Comparison of ENCODE assay signal across 29 mouse cellular contexts in the genomic region with DNA sequence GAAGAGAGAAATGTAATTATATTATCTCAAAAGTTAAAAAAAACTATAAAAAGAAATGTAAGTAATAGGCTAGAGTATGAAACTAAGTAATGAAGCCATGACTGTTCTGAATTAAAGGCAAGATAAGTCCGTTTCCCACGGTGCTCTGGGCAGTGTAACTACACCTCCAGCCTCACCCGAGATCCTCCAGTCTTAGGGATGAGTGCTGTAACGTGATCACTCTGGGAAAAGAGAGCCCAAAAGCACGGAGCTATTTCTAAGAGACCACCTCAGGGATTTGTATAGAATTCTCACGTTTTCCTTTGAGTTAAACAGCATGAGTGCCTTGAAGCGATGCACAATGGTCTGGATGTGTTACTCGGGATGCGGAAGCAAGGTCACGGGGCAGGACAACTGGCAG. TPM values are rescaled to one million over a fixed set of nuclear protein-coding genes. Genes with fewer than 3 reads are reported as not detected.
DNase-seq lines count a peak whose midpoint lies in the region; ATAC-seq and TF ChIP-seq lines count a peak whose summit lies in the region.
"Had no signal": no experiment of that assay in that cellular context is flagged by ENCODE, and none has a peak within 500 bp of the region (broad histone marks: within the 10 kb centered on the region; RNA-seq: fewer than 3 reads in every experiment).

No protein-coding gene starts in this region.

- DNase-seq in embryonic facial prominence, embryonic 11.5 days (ENCODE audit: low spot score) = peak; percentile 46
- no peak for DNase-seq in embryonic facial prominence, embryonic 10.5 days (ENCODE audit: low spot score)
- no peak for DNase-seq in kidney, adult 8-10 months
- peak; percentile 22 for DNase-seq in R1 (ENCODE audit: low read depth, low spot score)
- peak; percentile 61 for DNase-seq in embryonic facial prominence, embryonic 14.5 days (ENCODE audit: low spot score)
- DNase-seq in forebrain, postnatal 0 days = no peak
- DNase-seq: adrenal gland, postnatal 36 days; cerebellum, adult 11-12 months; cerebellum, postnatal 14 days; gastrocnemius, postnatal 25 days; kidney, adult 9 months; lung, adult 18-20 months; lung, postnatal 14 days; right cerebral cortex, postnatal 14 days; spleen, adult 18-20 months; thymus, adult 18-20 months; thymus, postnatal 4 days had no signal

- H3K4me3 ChIP-seq in embryonic facial prominence, embryonic 11.5 days (ENCODE audit: low read depth, low read length) = no peak overlapping the region
- no peak overlapping the region for H3K4me3 ChIP-seq in embryonic facial prominence, embryonic 10.5 days
- no peak overlapping the region for H3K4me3 ChIP-seq in kidney, embryonic 14.5 days (ENCODE audit: low read length)
- H3K4me3 ChIP-seq in embryonic facial prominence, embryonic 14.5 days (ENCODE audit: low read depth, low read length) = no peak overlapping the region
- H3K4me3 ChIP-seq in intestine, embryonic 16.5 days (ENCODE audit: low read length) = no peak overlapping the region
- H3K4me3 ChIP-seq in forebrain, postnatal 0 days (ENCODE audit: low read depth, low read length) = no peak overlapping the region
- H3K4me3 ChIP-seq: midbrain, embryonic 13.5 days had no signal

- no peaks in the 10 kb centered on the region for H3K36me3 ChIP-seq in embryonic facial prominence, embryonic 11.5 days (replicated peaks; ENCODE audit: control insufficient read depth, insufficient read depth, low read depth, low read length)
- H3K36me3 ChIP-seq in embryonic facial prominence, embryonic 10.5 days (replicated peaks) = no peaks in the 10 kb centered on the region
- no peaks in the 10 kb centered on the region for H3K36me3 ChIP-seq in kidney, embryonic 14.5 days (ENCODE audit: control insufficient read depth, insufficient read depth, low read length)
- no peaks in the 10 kb centered on the region for H3K36me3 ChIP-seq in embryonic facial prominence, embryonic 14.5 days (ENCODE audit: control insufficient read depth, insufficient read depth, low read length)
- no peaks in the 10 kb centered on the region for H3K36me3 ChIP-seq in intestine, embryonic 16.5 days (ENCODE audit: control insufficient read depth, insufficient read depth, low read length)
- H3K36me3 ChIP-seq in forebrain, postnatal 0 days (ENCODE audit: insufficient read depth) = no peaks in the 10 kb centered on the region
- H3K36me3 ChIP-seq: midbrain, embryonic 13.5 days had no signal

- no peak for ATAC-seq in embryonic facial prominence, embryonic 11.5 days (replicated peaks; ENCODE audit: insufficient number of reproducible peaks, low FRiP score, low TSS enrichment, low read depth)
- ATAC-seq in kidney, embryonic 14.5 days (ENCODE audit: low FRiP score, low TSS enrichment) = peak; percentile 43; the same call in 1 of the 2 replicates
- ATAC-seq in embryonic facial prominence, embryonic 14.5 days (ENCODE audit: low read depth) = peak; percentile 79; the same call in 1 of the 2 replicates
- no peak for ATAC-seq in intestine, embryonic 16.5 days
- ATAC-seq in forebrain, postnatal 0 days = no peak
- ATAC-seq: CD4-positive, CD25-positive, alpha-beta regulatory T cell, adult 4 months; midbrain, embryonic 13.5 days had no signal

- TF ChIP-seq CTCF in forebrain, postnatal 0 days (IDR thresholded peaks at IDR 0.05; ENCODE audit: low read depth) = no peak

- no peak overlapping the region for H3K27ac ChIP-seq in embryonic facial prominence, embryonic 11.5 days (replicated peaks; ENCODE audit: low read depth, low read length)
- H3K27ac ChIP-seq in embryonic facial prominence, embryonic 10.5 days (replicated peaks) = no peak overlapping the region
- no peak overlapping the region for H3K27ac ChIP-seq in kidney, embryonic 14.5 days (ENCODE audit: low read depth, low read length)
- no peak overlapping the region for H3K27ac ChIP-seq in embryonic facial prominence, embryonic 14.5 days (replicated peaks; ENCODE audit: low read depth, low read length)
- H3K27ac ChIP-seq in intestine, embryonic 16.5 days (ENCODE audit: low read length) = no peak overlapping the region
- H3K27ac ChIP-seq in forebrain, postnatal 0 days (ENCODE audit: low read depth, low read length) = no peak overlapping the region
- H3K27ac ChIP-seq: midbrain, embryonic 13.5 days had no signal

- no peak overlapping the region for H3K9ac ChIP-seq in embryonic facial prominence, embryonic 11.5 days (replicated peaks; ENCODE audit: low read length)
- no peak overlapping the region for H3K9ac ChIP-seq in kidney, embryonic 14.5 days (ENCODE audit: low read depth, low read length)
- no peak overlapping the region for H3K9ac ChIP-seq in embryonic facial prominence, embryonic 14.5 days (ENCODE audit: low read depth, low read length)
- no peak overlapping the region for H3K9ac ChIP-seq in intestine, embryonic 16.5 days (ENCODE audit: low read depth, low read length)
- no peak overlapping the region for H3K9ac ChIP-seq in forebrain, postnatal 0 days
- H3K9ac ChIP-seq: midbrain, embryonic 13.5 days had no signal

- no peak overlapping the region for H3K4me2 ChIP-seq in embryonic facial prominence, embryonic 11.5 days (ENCODE audit: low read depth, low read length)
- peak overlapping the region; percentile 5 for H3K4me2 ChIP-seq in kidney, embryonic 14.5 days (replicated peaks; ENCODE audit: low read depth, low read length)
- H3K4me2 ChIP-seq in embryonic facial prominence, embryonic 14.5 days (ENCODE audit: low read depth, low read length) = peak overlapping the region; percentile 20; the same call in 1 of the 2 replicates
- H3K4me2 ChIP-seq in intestine, embryonic 16.5 days (ENCODE audit: low read depth, low read length) = no peak overlapping the region
- no peak overlapping the region; the same call in 1 of the 2 replicates for H3K4me2 ChIP-seq in forebrain, postnatal 0 days (ENCODE audit: low read depth)
- H3K4me2 ChIP-seq: liver, embryonic 11.5 days; midbrain, embryonic 13.5 days had no signal

- H3K4me1 ChIP-seq in embryonic facial prominence, embryonic 11.5 days (ENCODE audit: control insufficient read depth, insufficient read depth, low read length) = no peaks in the 10 kb centered on the region
- peaks cover 17% of the 10 kb centered on the region for H3K4me1 ChIP-seq in embryonic facial prominence, embryonic 10.5 days
- no peaks in the 10 kb centered on the region for H3K4me1 ChIP-seq in kidney, embryonic 14.5 days (ENCODE audit: control insufficient read depth, insufficient read depth, low read length)
- H3K4me1 ChIP-seq in embryonic facial prominence, embryonic 14.5 days (ENCODE audit: control insufficient read depth, insufficient read depth, low read length) = no peaks in the 10 kb centered on the region
- H3K4me1 ChIP-seq in intestine, embryonic 16.5 days (ENCODE audit: control insufficient read depth, insufficient read depth, low read length) = peaks cover 7% of the 10 kb centered on the region; the same call in 1 of the 2 replicates
- H3K4me1 ChIP-seq in forebrain, postnatal 0 days (ENCODE audit: insufficient read depth) = no peaks in the 10 kb centered on the region
- H3K4me1 ChIP-seq: midbrain, embryonic 13.5 days had no signal

- 41% methylated on average over 10 of the region's 10 CpGs for WGBS in embryonic facial prominence, embryonic 11.5 days
- WGBS in embryonic facial prominence, embryonic 10.5 days = 41% methylated on average over 10 of the region's 10 CpGs
- 38% methylated on average over 10 of the region's 10 CpGs for WGBS in kidney, embryonic 14.5 days
- 32% methylated on average over 10 of the region's 10 CpGs for WGBS in embryonic facial prominence, embryonic 14.5 days
- WGBS in intestine, embryonic 16.5 days = 63% methylated on average over 10 of the region's 10 CpGs
- WGBS in forebrain, postnatal 0 days = 52% methylated on average over 10 of the region's 10 CpGs

- no peaks in the 10 kb centered on the region for H3K27me3 ChIP-seq in embryonic facial prominence, embryonic 11.5 days (ENCODE audit: control insufficient read depth, insufficient read depth, low read length)
- no peaks in the 10 kb centered on the region for H3K27me3 ChIP-seq in embryonic facial prominence, embryonic 10.5 days (replicated peaks; ENCODE audit: low read depth, poor library complexity, severe bottlenecking)
- H3K27me3 ChIP-seq in kidney, embryonic 14.5 days (ENCODE audit: control insufficient read depth, insufficient read depth, low read length) = no peaks in the 10 kb centered on the region
- H3K27me3 ChIP-seq in embryonic facial prominence, embryonic 14.5 days (replicated peaks; ENCODE audit: control insufficient read depth, insufficient read depth, low read length) = no peaks in the 10 kb centered on the region
- H3K27me3 ChIP-seq in intestine, embryonic 16.5 days (replicated peaks; ENCODE audit: control insufficient read depth, insufficient read depth, low read length) = no peaks in the 10 kb centered on the region
- H3K27me3 ChIP-seq in forebrain, postnatal 0 days (ENCODE audit: insufficient read depth, low read length) = no peaks in the 10 kb centered on the region
- H3K27me3 ChIP-seq: midbrain, embryonic 13.5 days; Patski had no signal

- H3K9me3 ChIP-seq in embryonic facial prominence, embryonic 11.5 days (replicated peaks; ENCODE audit: control insufficient read depth, low read length) = no peaks in the 10 kb centered on the region
- H3K9me3 ChIP-seq in embryonic facial prominence, embryonic 10.5 days = 0 out of 2 replicates have a peak, but pooled peaks cover 3% of the 10 kb centered on the region
- H3K9me3 ChIP-seq in kidney, embryonic 14.5 days (ENCODE audit: control insufficient read depth, low read length) = 0 out of 2 replicates have a peak, but pooled peaks cover 3% of the 10 kb centered on the region
- H3K9me3 ChIP-seq in embryonic facial prominence, embryonic 14.5 days (ENCODE audit: control insufficient read depth, low read length) = peaks cover 13% of the 10 kb centered on the region; the same call in 1 of the 2 replicates
- 0 out of 2 replicates have a peak, but pooled peaks cover 3% of the 10 kb centered on the region for H3K9me3 ChIP-seq in intestine, embryonic 16.5 days (ENCODE audit: control insufficient read depth, low read length)
- no peaks in the 10 kb centered on the region for H3K9me3 ChIP-seq in forebrain, postnatal 0 days (ENCODE audit: low read length)
- H3K9me3 ChIP-seq: midbrain, embryonic 13.5 days had no signal

RNA-seq across cellular contexts. Expression of a gene that starts 46.5 kb away (rescaled TPM):
- 0.13 TPM in 1 of 2 replicates, not detected in the other for polyA plus RNA-seq in embryonic facial prominence, embryonic 11.5 days (2014; fragmentation: Nextera tagmentation; extraction: Ambion mirVana)
- not detected in 2 replicates for polyA plus RNA-seq in embryonic facial prominence, embryonic 10.5 days (2016; fragmentation: Nextera tagmentation; extraction: Ambion mirVana)
- polyA plus RNA-seq in kidney, embryonic 14.5 days (2014; fragmentation: Nextera tagmentation; extraction: Ambion mirVana) = 0.26 TPM in 1 of 2 replicates, not detected in the other
- polyA plus RNA-seq in embryonic facial prominence, embryonic 14.5 days (2014; fragmentation: Nextera tagmentation; extraction: Ambion mirVana) = 0.11 and 0.12 TPM in 2 replicates
- 0.48 and 0.54 TPM in 2 replicates for polyA plus RNA-seq in intestine, embryonic 16.5 days (2015; fragmentation: Nextera tagmentation; extraction: Ambion mirVana)
- total RNA-seq in forebrain, postnatal 0 days (2014; rRNA removed) = not detected in 2 replicates
- 0.06 and 0.13 TPM in 2 replicates for polyA plus RNA-seq in forebrain, postnatal 0 days (2015; fragmentation: Nextera tagmentation; extraction: Ambion mirVana)
- total RNA-seq: layer of hippocampus, adult 18-20 months had no signal
- polyA plus RNA-seq: forebrain, embryonic 11.5 days; heart, postnatal 0 days; liver, embryonic 11.5 days had no signal

RNA-seq across cellular contexts. Expression of a gene that starts 58.5 kb away (rescaled TPM):
- 0.80 and 0.91 TPM in 2 replicates for polyA plus RNA-seq in embryonic facial prominence, embryonic 11.5 days (2014; fragmentation: Nextera tagmentation; extraction: Ambion mirVana)
- polyA plus RNA-seq in embryonic facial prominence, embryonic 10.5 days (2016; fragmentation: Nextera tagmentation; extraction: Ambion mirVana) = 0.14 and 0.49 TPM in 2 replicates
- 1.4 and 1.9 TPM in 2 replicates for polyA plus RNA-seq in kidney, embryonic 14.5 days (2014; fragmentation: Nextera tagmentation; extraction: Ambion mirVana)
- polyA plus RNA-seq in embryonic facial prominence, embryonic 14.5 days (2014; fragmentation: Nextera tagmentation; extraction: Ambion mirVana) = 2.0 and 9.0 TPM in 2 replicates
- 34.5 and 37.7 TPM in 2 replicates for polyA plus RNA-seq in intestine, embryonic 16.5 days (2015; fragmentation: Nextera tagmentation; extraction: Ambion mirVana)
- 0.05 and 0.08 TPM in 2 replicates for total RNA-seq in forebrain, postnatal 0 days (2014; rRNA removed)
- 0.38 and 0.44 TPM in 2 replicates for polyA plus RNA-seq in forebrain, postnatal 0 days (2015; fragmentation: Nextera tagmentation; extraction: Ambion mirVana)
- total RNA-seq: gastrocnemius, postnatal 25 days; heart, adult 8-10 months; layer of hippocampus, adult 18-20 months; layer of hippocampus, postnatal 25 days; left cerebral cortex, postnatal 14 days had no signal
- polyA plus RNA-seq: heart, postnatal 0 days had no signal

Comparison
In these comparisons a context has a peak if more than half of its experiments do, and no peak if none do; other contexts are left out.
1. ATAC-seq: peak in kidney, embryonic 14.5 days (single experiment) and embryonic facial prominence, embryonic 14.5 days (single experiment); none in embryonic facial prominence, embryonic 11.5 days (single experiment), intestine, embryonic 16.5 days (single experiment) and forebrain, postnatal 0 days (single experiment).
2. DNase-seq: peak in embryonic facial prominence, embryonic 11.5 days (single experiment), R1 (single experiment) and embryonic facial prominence, embryonic 14.5 days (single experiment); none in embryonic facial prominence, embryonic 10.5 days (single experiment), kidney, adult 8-10 months (0 of 2) and forebrain, postnatal 0 days (single experiment).
3. H3K4me2 ChIP-seq: peak in kidney, embryonic 14.5 days (single experiment) and embryonic facial prominence, embryonic 14.5 days (single experiment); none in embryonic facial prominence, embryonic 11.5 days (single experiment), intestine, embryonic 16.5 days (single experiment) and forebrain, postnatal 0 days (single experiment).